Mouse (Mus musculus): ENCODE results near the gene Lrrc2.

DNA sequence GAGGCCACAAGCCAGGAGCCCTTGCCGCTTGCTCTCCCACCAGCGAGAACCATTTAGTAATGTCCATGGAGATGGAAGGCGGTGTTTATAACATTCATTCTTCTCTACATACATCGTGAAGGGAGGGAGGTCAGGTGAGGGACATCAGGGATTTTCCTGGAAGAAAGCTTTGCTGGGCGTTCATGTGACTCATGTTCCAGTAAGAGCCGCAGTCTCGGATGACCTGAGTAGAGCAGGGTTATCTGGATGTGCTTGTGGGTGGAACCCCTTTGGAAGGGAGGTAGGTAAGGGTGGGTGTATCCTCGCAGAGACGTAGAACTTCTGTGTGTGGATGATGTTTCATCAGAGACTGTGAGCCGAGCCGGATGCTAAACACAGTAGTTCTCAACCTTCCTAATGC, at the start of gene Lrrc2:
- TF ChIP-seq POLR2A (IDR thresholded peaks at IDR 0.05; ENCODE audit: low read depth, low read length) (no peak), CTCF (IDR thresholded peaks at IDR 0.05; ENCODE audit: extremely low read depth, insufficient read depth, insufficient read length, insufficient replicate concordance) (no peak)
